Mouse (Mus musculus): ENCODE data around the gene Smarce1. TPM values are rescaled to one million over a fixed set of nuclear protein-coding genes. Genes with fewer than 3 reads are reported as not detected.

Smarce1 gene
- total and polyA plus RNA-seq, 3 experiments, result 243 to 277 TPM; not detected in 1

- peak; percentile 37 for DNase-seq (ENCODE audit: low read depth, low spot score)
- H3K27ac ChIP-seq (ENCODE audit: control insufficient read depth, low read depth, low read length), result peak overlapping the region; percentile 59
- peak overlapping the region; percentile 94 for H3K9ac ChIP-seq (ENCODE audit: control insufficient read depth, low read depth, low read length, poor library complexity, severe bottlenecking)
- no peaks in the 10 kb centered on the region for H3K9me3 ChIP-seq (replicated peaks; ENCODE audit: insufficient read depth, low read length)
- no peak for TF ChIP-seq ELF1 (IDR thresholded peaks at IDR 0.05; ENCODE audit: low read depth, low read length)
- TF ChIP-seq MAX (IDR thresholded peaks at IDR 0.05; ENCODE audit: low read length), result 0 out of 2 replicates have a peak, but pooled peaks have one; percentile 10
- peak; percentile 52; the same call in 1 of the 2 replicates for TF ChIP-seq GATA1 (IDR thresholded peaks at IDR 0.05; ENCODE audit: low read depth, low read length)
- TF ChIP-seq SIN3A (IDR thresholded peaks at IDR 0.05; ENCODE audit: low read length), result peak; percentile 17; the same call in 1 of the 2 replicates
- TF ChIP-seq EP300 (IDR thresholded peaks at IDR 0.05; ENCODE audit: low read depth in 1 of 2, low read length in 2 of 2), result peak in 1 of 2 experiments; percentile 51; a peak in 1 of 4 replicates
- TF ChIP-seq MYB (IDR thresholded peaks at IDR 0.05; ENCODE audit: low read depth, low read length), result 0 out of 2 replicates have a peak, but pooled peaks have one; percentile 7
- 0 out of 2 replicates have a peak, but pooled peaks have one; percentile 89 for TF ChIP-seq CHD1 (IDR thresholded peaks at IDR 0.05; ENCODE audit: low read depth, low read length)
- TF ChIP-seq ZMIZ1 (IDR thresholded peaks at IDR 0.05; ENCODE audit: low read depth, low read length), result peak; percentile 60; the same call in 1 of the 2 replicates
- 0 out of 2 replicates have a peak, but pooled peaks have one; percentile 21 for TF ChIP-seq RCOR1 (IDR thresholded peaks at IDR 0.05; ENCODE audit: low read depth, low read length)
- TF ChIP-seq MAZ (IDR thresholded peaks at IDR 0.05; ENCODE audit: low read depth, low read length), result no peak
- peak; percentile 25 for TF ChIP-seq ZNF384 (IDR thresholded peaks at IDR 0.05; ENCODE audit: low read depth, low read length)
- H3K36me3 ChIP-seq (ENCODE audit: control insufficient read depth in 1 of 2, insufficient read depth in 2 of 2, low read length in 2 of 2), result peaks cover 13 to 17% of the 10 kb centered on the region in 2 experiments
- peaks cover 2 to 3% of the 10 kb centered on the region in 2 experiments; a peak in 3 of 4 replicates for H3K27me3 ChIP-seq (ENCODE audit: control insufficient read depth in 1 of 2, insufficient read depth in 2 of 2, low read length in 2 of 2)
- peak overlapping the region; percentile 91 to 96 for H3K4me3 ChIP-seq (ENCODE audit: control insufficient read depth in 1 of 2, insufficient read depth in 1 of 2, low read depth in 2 of 2, low read length in 2 of 2)
- peaks cover 8 to 14% of the 10 kb centered on the region in 2 experiments for H3K4me1 ChIP-seq (ENCODE audit: control insufficient read depth in 1 of 2, insufficient read depth in 2 of 2, low read length in 2 of 2)
- H3K79me2 ChIP-seq (ENCODE audit: control insufficient read depth, insufficient read depth, low read length, poor library complexity), result peaks cover 29% of the 10 kb centered on the region
Measured at GRCm38 (mm10) chr11:99231049-99231816, 416 bp upstream of the Smarce1 start.

- peak overlapping the region; percentile 94 for H3K9ac ChIP-seq (ENCODE audit: control insufficient read depth, low read depth, low read length, poor library complexity, severe bottlenecking)
- H3K4me1 ChIP-seq (ENCODE audit: control insufficient read depth in 1 of 2, insufficient read depth in 2 of 2, low read length in 2 of 2), result peaks cover 8 to 14% of the 10 kb centered on the region in 2 experiments
- peak; percentile 59 for DNase-seq (ENCODE audit: low read depth, low spot score)
- peak overlapping the region; percentile 91 to 96 for H3K4me3 ChIP-seq (ENCODE audit: control insufficient read depth in 1 of 2, insufficient read depth in 1 of 2, low read depth in 2 of 2, low read length in 2 of 2)
- H3K27me3 ChIP-seq (ENCODE audit: control insufficient read depth in 1 of 2, insufficient read depth in 2 of 2, low read length in 2 of 2), result peaks cover 0 to 3% of the 10 kb centered on the region in 2 experiments; a peak in 2 of 4 replicates
- TF ChIP-seq HCFC1 (IDR thresholded peaks at IDR 0.05; ENCODE audit: low read depth, low read length), result no peak
- TF ChIP-seq MXI1 (IDR thresholded peaks at IDR 0.05; ENCODE audit: low read depth, low read length), result peak; percentile 9; the same call in 1 of the 2 replicates
- no peak for TF ChIP-seq KAT2A (conservative IDR thresholded peaks at IDR 0.05; ENCODE audit: low read depth, low read length)
- peaks cover 29% of the 10 kb centered on the region for H3K79me2 ChIP-seq (ENCODE audit: control insufficient read depth, insufficient read depth, low read length, poor library complexity)
- H3K27ac ChIP-seq (ENCODE audit: control insufficient read depth, low read depth, low read length), result peak overlapping the region; percentile 23
- H3K36me3 ChIP-seq (ENCODE audit: control insufficient read depth in 1 of 2, insufficient read depth in 2 of 2, low read length in 2 of 2), result peaks cover 17 to 18% of the 10 kb centered on the region in 2 experiments
- no peaks in the 10 kb centered on the region for H3K9me3 ChIP-seq (replicated peaks; ENCODE audit: insufficient read depth, low read length)
Measured at GRCm38 (mm10) chr11:99229641-99230260, 1.1 kb downstream of the Smarce1 start.

Data from MEL (cell line).